Mouse (Mus musculus) lung, postnatal 0 days (tissue): ENCODE results near the gene Shisa9. TPM values are rescaled to one million over a fixed set of nuclear protein-coding genes. Genes with fewer than 3 reads are reported as not detected.

Experiments
- ATAC-seq: fragments of 200-750 bp; cut with Nextera tagmentation; 2 replicates; pipeline ENCODE4 v1.8.0; 2017; ENCODE audit warnings: moderate library complexity
- DNase-seq: peaks from one replicate; pipeline ENCODE4 v3.0.0-alpha.2; 2016; ENCODE audit warnings: low spot score
- H3K27ac ChIP-seq: fragments of 300-500 bp; sonication (generic); 2 replicates; pipeline ENCODE4 v1.5.1; 2014; ENCODE audit warnings: antibody characterized with exemption, mild to moderate bottlenecking, low read length, mixed read lengths
- H3K27me3 ChIP-seq: fragments of 300-500 bp; sonication (generic); replicated peaks from 2 replicates; pipeline ENCODE4 v1.6.1; 2014; ENCODE audit warnings: low read length, mixed read lengths; ENCODE audit not compliant: insufficient read depth
- H3K36me3 ChIP-seq: fragments of 300-500 bp; sonication (generic); 2 replicates; pipeline ENCODE4 v1.6.1; 2014; ENCODE audit warnings: low read length, mixed read lengths; ENCODE audit not compliant: insufficient read depth
- H3K4me1 ChIP-seq: fragments of 300-500 bp; sonication (generic); 2 replicates; pipeline ENCODE4 v1.6.1; 2014; ENCODE audit warnings: antibody characterized with exemption, low read depth, low read length, mixed read lengths; ENCODE audit not compliant: insufficient read depth
- H3K4me2 ChIP-seq: fragments of 300-500 bp; sonication (generic); replicated peaks from 2 replicates; pipeline ENCODE4 v1.6.1; 2014; ENCODE audit warnings: low read depth, mild to moderate bottlenecking, low read length, moderate library complexity, mixed read lengths
- H3K4me3 ChIP-seq: fragments of 300-500 bp; sonication (generic); 2 replicates; pipeline ENCODE4 v1.5.1; 2014; ENCODE audit warnings: low read depth, low read length
- H3K9ac ChIP-seq: fragments of 300-500 bp; sonication (generic); replicated peaks from 2 replicates; pipeline ENCODE4 v1.6.1; 2014; ENCODE audit warnings: low read depth, mild to moderate bottlenecking
- H3K9me3 ChIP-seq: fragments of 300-500 bp; sonication (generic); 2 replicates; pipeline ENCODE4 v1.6.1; 2016; ENCODE audit warnings: low read length, mixed read lengths
- CTCF ChIP-seq: IDR thresholded peaks from 2 replicates; pipeline ENCODE4 v1.5.1; 2016; ENCODE audit warnings: antibody characterized with exemption, mild to moderate bottlenecking
- EP300 ChIP-seq: IDR thresholded peaks from 2 replicates; pipeline ENCODE4 v1.6.1; 2016; ENCODE audit warnings: antibody characterized with exemption, mild to moderate bottlenecking, control low read depth
- WGBS: fragments of 180-500 bp; shearing (Covaris S2); extraction: QIAGEN DNeasy Blood & Tissue Kit; methylation state at CpG from one replicate; pipeline ENCODE4 v1.1.7; 2014; 5-methylcytosine and 5-hydroxymethylcytosine counted together
- polyA plus RNA-seq: library from polyadenylated mRNA; unstranded; fragments of >200 nt; fragmentation: Nextera tagmentation; extraction: Ambion mirVana; gene quantifications from 2 replicates; pipeline ENCODE4 v1.2.1, GENCODE M21; 2015

Gene Shisa9
- polyA plus RNA-seq, 1 experiment from 2014 or later, result 1.5 TPM

GRCm38 (mm10) chr16:12034868-12035267 lies 51.0 kb downstream of the Shisa9 start:
- DNase-seq, result no peak
- ATAC-seq, result no peak
- H3K27ac ChIP-seq, result no peak overlapping the region
- no peak overlapping the region for H3K9ac ChIP-seq
- H3K4me1 ChIP-seq, result no peaks in the 10 kb centered on the region
- H3K4me2 ChIP-seq, result no peak overlapping the region
- TF ChIP-seq CTCF (no peak), EP300 (no peak)
- no peaks in the 10 kb centered on the region for H3K27me3 ChIP-seq
- no peak overlapping the region for H3K4me3 ChIP-seq
- no peaks in the 10 kb centered on the region for H3K9me3 ChIP-seq
- H3K36me3 ChIP-seq, result no peaks in the 10 kb centered on the region
- WGBS, result 82% methylated on average over 2 of the region's 2 CpGs

DNA sequence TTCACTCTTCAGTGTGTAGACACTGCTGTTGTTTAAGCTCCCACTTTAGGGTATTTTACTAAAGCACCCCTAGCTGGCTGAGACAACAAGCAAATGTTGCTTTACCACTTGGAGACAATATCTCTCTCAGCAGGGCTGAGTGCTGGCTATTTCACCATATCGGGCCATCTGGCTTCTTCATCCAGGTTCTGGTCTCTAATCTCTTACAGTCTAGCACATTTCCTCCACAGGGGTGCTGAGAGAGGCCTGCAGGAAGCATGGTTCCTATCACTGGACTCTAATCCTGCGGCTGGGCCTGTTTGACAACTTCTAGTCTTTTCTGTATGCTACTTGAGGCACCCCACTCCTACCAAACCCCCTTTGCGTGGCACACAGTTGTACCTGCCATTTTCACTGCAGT lies 51.7 kb downstream of the Shisa9 start:
- WGBS, result 55% methylated on average over 3 of the region's 3 CpGs
- no peak for DNase-seq
- no peaks in the 10 kb centered on the region for H3K4me1 ChIP-seq
- H3K27me3 ChIP-seq, result no peaks in the 10 kb centered on the region
- TF ChIP-seq CTCF, result no peak
- no peak for ATAC-seq
- H3K4me2 ChIP-seq, result no peak overlapping the region
- H3K4me3 ChIP-seq, result no peak overlapping the region
- H3K9ac ChIP-seq, result no peak overlapping the region
- H3K9me3 ChIP-seq, result no peaks in the 10 kb centered on the region
- no peak overlapping the region for H3K27ac ChIP-seq
- no peaks in the 10 kb centered on the region for H3K36me3 ChIP-seq

- H3K9me3 ChIP-seq, result no peaks in the 10 kb centered on the region
- H3K4me3 ChIP-seq, result no peak overlapping the region
- WGBS, result 43% methylated on average over 5 of the region's 5 CpGs
- H3K27me3 ChIP-seq, result no peaks in the 10 kb centered on the region
- H3K4me1 ChIP-seq, result no peaks in the 10 kb centered on the region
- H3K9ac ChIP-seq, result no peak overlapping the region
- H3K4me2 ChIP-seq, result no peak overlapping the region
- no peaks in the 10 kb centered on the region for H3K36me3 ChIP-seq
- ATAC-seq (peak; percentile 58), DNase-seq (peak; percentile 27)
- TF ChIP-seq CTCF, result no peak
- no peak overlapping the region for H3K27ac ChIP-seq
These were observed 57.0 kb downstream of the Shisa9 start for GRCm38 (mm10) chr16:12040935-12041334.

DNA sequence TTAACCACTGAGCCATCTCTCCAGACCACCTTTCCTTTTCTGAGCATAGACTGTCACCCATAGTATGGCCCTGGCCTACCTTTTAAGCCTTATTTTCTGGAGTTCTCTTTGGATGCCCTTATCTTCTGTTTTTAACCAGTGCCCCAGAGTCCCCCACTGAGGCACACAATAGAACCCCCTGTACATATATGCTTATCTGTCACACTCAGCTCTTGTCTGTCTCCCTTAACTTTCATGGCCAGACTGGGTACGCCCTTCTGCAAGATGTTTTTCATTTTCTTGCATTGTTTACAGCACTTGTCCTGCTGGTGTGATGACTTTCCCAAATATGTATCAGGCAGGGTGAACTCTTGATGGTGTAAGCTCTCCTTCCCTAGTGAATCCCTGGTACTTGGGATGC lies 68.1 kb downstream of the Shisa9 start:
- no peaks in the 10 kb centered on the region for H3K4me1 ChIP-seq
- WGBS, result 76% methylated on average over 1 of the region's 1 CpGs
- no peak overlapping the region for H3K4me2 ChIP-seq
- no peaks in the 10 kb centered on the region for H3K9me3 ChIP-seq
- H3K36me3 ChIP-seq, result no peaks in the 10 kb centered on the region
- H3K4me3 ChIP-seq, result no peak overlapping the region
- DNase-seq, result no peak
- no peaks in the 10 kb centered on the region for H3K27me3 ChIP-seq
- TF ChIP-seq CTCF (no peak), EP300 (no peak)
- no peak for ATAC-seq
- no peak overlapping the region for H3K27ac ChIP-seq
- H3K9ac ChIP-seq, result no peak overlapping the region

DNA sequence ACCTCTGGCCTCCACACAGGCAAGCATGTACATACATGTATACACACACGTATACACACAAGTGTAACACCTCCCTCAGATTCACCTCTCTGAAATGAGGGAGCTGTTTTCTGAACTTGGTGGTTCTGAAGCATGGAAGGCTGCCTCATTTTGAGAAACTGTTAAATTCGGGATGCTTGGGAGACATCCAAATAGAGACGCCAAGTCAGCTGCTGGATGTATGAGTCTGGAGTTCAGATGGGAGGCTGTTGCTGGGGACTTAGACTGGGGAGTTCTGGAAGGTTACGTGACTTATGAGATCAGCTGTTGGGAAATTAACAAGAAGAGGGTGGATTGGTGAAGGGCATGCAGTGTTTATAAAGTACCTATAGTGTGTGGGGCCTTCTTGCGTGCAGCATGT lies 88.7 kb downstream of the Shisa9 start:
- no peak overlapping the region for H3K4me3 ChIP-seq
- no peak overlapping the region for H3K9ac ChIP-seq
- ATAC-seq (no peak), DNase-seq (no peak)
- WGBS, result 67% methylated on average over 5 of the region's 5 CpGs
- H3K9me3 ChIP-seq, result no peaks in the 10 kb centered on the region
- no peak overlapping the region for H3K4me2 ChIP-seq
- no peaks in the 10 kb centered on the region for H3K36me3 ChIP-seq
- TF ChIP-seq CTCF (no peak), EP300 (no peak)
- no peaks in the 10 kb centered on the region for H3K27me3 ChIP-seq
- no peaks in the 10 kb centered on the region for H3K4me1 ChIP-seq
- no peak overlapping the region for H3K27ac ChIP-seq

- Histone ChIP-seq H3K9ac (no peak overlapping the region), H3K9me3 (no peaks in the 10 kb centered on the region), H3K27me3 (no peaks in the 10 kb centered on the region), H3K4me2 (no peak overlapping the region), H3K36me3 (no peaks in the 10 kb centered on the region), H3K4me1 (no peaks in the 10 kb centered on the region), H3K4me3 (no peak overlapping the region), H3K27ac (no peak overlapping the region)
- 26% methylated on average over 3 of the region's 3 CpGs for WGBS
- DNase-seq, result peak; percentile 75
- no peak for TF ChIP-seq EP300
- no peak for TF ChIP-seq CTCF
- ATAC-seq, result peak; percentile 68
These were observed 92.4 kb downstream of the Shisa9 start for GRCm38 (mm10) chr16:12076270-12076669.

GRCm38 (mm10) chr16:12076700-12077099 lies 92.8 kb downstream of the Shisa9 start:
- Histone ChIP-seq H3K9ac (no peak overlapping the region), H3K4me3 (no peak overlapping the region), H3K36me3 (no peaks in the 10 kb centered on the region), H3K27me3 (no peaks in the 10 kb centered on the region), H3K4me1 (no peaks in the 10 kb centered on the region), H3K27ac (no peak overlapping the region), H3K4me2 (no peak overlapping the region), H3K9me3 (no peaks in the 10 kb centered on the region)
- TF ChIP-seq EP300 (no peak), CTCF (no peak)
- ATAC-seq (no peak), DNase-seq (no peak)
- WGBS, result 66% methylated on average over 2 of the region's 2 CpGs
